7 mouse cellular contexts compared by ENCODE assay signal in genomic region chr1:195130479-195130878, GRCm38 (mm10). TPM values are rescaled to one million over a fixed set of nuclear protein-coding genes. Genes with fewer than 3 reads are reported as not detected.
DNase-seq lines count a peak whose midpoint lies in the region; ATAC-seq and TF ChIP-seq lines count a peak whose summit lies in the region.

No protein-coding gene starts in this region.

- H3K79me2 ChIP-seq in C2C12 (ENCODE audit: control insufficient read depth, insufficient read depth), result peaks cover 13% of the 10 kb centered on the region

- H3K9ac ChIP-seq in ES-Bruce4 (ENCODE audit: low read depth, poor library complexity, severe bottlenecking), result peak overlapping the region; percentile 83
- H3K9ac ChIP-seq in forebrain, embryonic 15.5 days (replicated peaks), result peak overlapping the region; percentile 69
- peak overlapping the region; percentile 92 for H3K9ac ChIP-seq in liver, embryonic 14.5 days (replicated peaks)

- peak; percentile 27; the same call in 1 of the 2 replicates for ATAC-seq in forebrain, embryonic 15.5 days (replicated peaks)
- peak; percentile 48 for ATAC-seq in liver, embryonic 14.5 days (ENCODE audit: insufficient read depth)

- peaks cover 2% of the 10 kb centered on the region for H3K79me3 ChIP-seq in C2C12 (ENCODE audit: low read depth)

- H3K4me2 ChIP-seq in forebrain, embryonic 15.5 days (replicated peaks), result peak overlapping the region; percentile 49
- peak overlapping the region; percentile 89 for H3K4me2 ChIP-seq in liver, embryonic 14.5 days (ENCODE audit: low read depth)

- H3ac ChIP-seq in C2C12 (ENCODE audit: control insufficient read depth, insufficient read length, low read depth), result peak overlapping the region; percentile 84

- DNase-seq in liver, embryonic 14.5 days (ENCODE audit: low read depth in 3 of 3, low spot score in 3 of 3), result peak in 1 of 3 experiments; percentile 24
- DNase-seq in layer of hippocampus, adult 11-12 months (ENCODE audit: low spot score), result no peak
- no peak for DNase-seq in layer of hippocampus, adult 8-10 months (ENCODE audit: low spot score in 2 of 2)
- DNase-seq in adrenal gland, adult 2 months, result no peak

- TF ChIP-seq POLR2A in ES-Bruce4 (IDR thresholded peaks at IDR 0.05; ENCODE audit: insufficient read depth, low read length), result no peak

- no peaks in the 10 kb centered on the region for H3K9me3 ChIP-seq in ES-Bruce4 (replicated peaks; ENCODE audit: control insufficient read depth, insufficient read depth, low read length, poor library complexity, severe bottlenecking)
- no peaks in the 10 kb centered on the region for H3K9me3 ChIP-seq in forebrain, embryonic 15.5 days
- no peaks in the 10 kb centered on the region for H3K9me3 ChIP-seq in liver, embryonic 14.5 days (ENCODE audit: control insufficient read depth, low read length)

- H3K36me3 ChIP-seq in C2C12 (ENCODE audit: control insufficient read depth, insufficient read depth) (peaks cover 39% of the 10 kb centered on the region), ES-Bruce4 (ENCODE audit: control insufficient read depth, insufficient read depth, low read length, poor library complexity, severe bottlenecking) (no peaks in the 10 kb centered on the region; the same call in 1 of the 2 replicates)
- H3K36me3 ChIP-seq in forebrain, embryonic 15.5 days, result peaks cover 8% of the 10 kb centered on the region; the same call in 1 of the 2 replicates
- peaks cover 22% of the 10 kb centered on the region for H3K36me3 ChIP-seq in liver, embryonic 14.5 days (replicated peaks; ENCODE audit: control insufficient read depth, insufficient read depth, low read depth)

- no peak for TF ChIP-seq EP300 in ES-Bruce4 (IDR thresholded peaks at IDR 0.05; ENCODE audit: insufficient read depth, low read depth, low read length)
- no peak for TF ChIP-seq EP300 in liver, embryonic 14.5 days (IDR thresholded peaks at IDR 0.05; ENCODE audit: low read depth)

- TF ChIP-seq CTCF in C2C12 (IDR thresholded peaks at IDR 0.05; ENCODE audit: control insufficient read depth, insufficient read depth, insufficient read length), result no peak
- no peak for TF ChIP-seq CTCF in ES-Bruce4 (IDR thresholded peaks at IDR 0.05; ENCODE audit: low read depth, low read length)
- no peak for TF ChIP-seq CTCF in liver, embryonic 14.5 days (IDR thresholded peaks at IDR 0.05; ENCODE audit: low read depth)

- H3K27me3 ChIP-seq in C2C12 (ENCODE audit: control insufficient read depth, insufficient read depth, insufficient read length) (no peaks in the 10 kb centered on the region), ES-Bruce4 (ENCODE audit: control insufficient read depth, insufficient read depth, low read length, poor library complexity, severe bottlenecking) (no peaks in the 10 kb centered on the region)
- H3K27me3 ChIP-seq in forebrain, embryonic 15.5 days, result no peaks in the 10 kb centered on the region
- no peaks in the 10 kb centered on the region for H3K27me3 ChIP-seq in liver, embryonic 14.5 days (ENCODE audit: control insufficient read depth, insufficient read depth, low read length)

- no peaks in the 10 kb centered on the region for H3K4me1 ChIP-seq in ES-Bruce4 (ENCODE audit: control insufficient read depth, insufficient read depth, low read length)
- H3K4me1 ChIP-seq in forebrain, embryonic 15.5 days, result peaks cover 17% of the 10 kb centered on the region
- H3K4me1 ChIP-seq in liver, embryonic 14.5 days (replicated peaks; ENCODE audit: control insufficient read depth in 2 of 2, insufficient read depth in 2 of 2, low read length in 1 of 2), result peaks cover 7 to 10% of the 10 kb centered on the region in 2 experiments

- peak overlapping the region; percentile 54 for H3K4me3 ChIP-seq in C2C12 (ENCODE audit: insufficient read depth, poor library complexity, severe bottlenecking)
- peak overlapping the region; percentile 78 for H3K4me3 ChIP-seq in ES-Bruce4 (ENCODE audit: low read depth, low read length)
- peak overlapping the region; percentile 59 for H3K4me3 ChIP-seq in forebrain, embryonic 15.5 days
- H3K4me3 ChIP-seq in liver, embryonic 14.5 days (ENCODE audit: insufficient read depth in 1 of 2, low read depth in 2 of 2, low read length in 2 of 2), result peak overlapping the region; percentile 88 to 96

- 13% methylated on average over 2 of the region's 2 CpGs for WGBS in forebrain, embryonic 15.5 days
- WGBS in liver, embryonic 14.5 days (ENCODE audit: insufficient replicate concordance), result 2% methylated on average over 2 of the region's 2 CpGs

- H3K27ac ChIP-seq in ES-Bruce4 (ENCODE audit: insufficient read depth, low read length), result no peak overlapping the region
- H3K27ac ChIP-seq in forebrain, embryonic 15.5 days (replicated peaks), result peak overlapping the region; percentile 90
- peak overlapping the region; percentile 89 for H3K27ac ChIP-seq in liver, embryonic 14.5 days

TF ChIP-seq in C2C12, 6 proteins besides CTCF, POLR2A, EP300 and RAD21:
- no peak for TF ChIP-seq MAX (IDR thresholded peaks at IDR 0.05)
- TF ChIP-seq USF1 (IDR thresholded peaks at IDR 0.05; ENCODE audit: low read depth), result no peak
- TF ChIP-seq CEBPB (IDR thresholded peaks at IDR 0.05; ENCODE audit: low read depth), result no peak
- TF ChIP-seq FOSL1 (IDR thresholded peaks at IDR 0.05; ENCODE audit: insufficient read depth, low read length, poor library complexity, severe bottlenecking), result no peak

RNA-seq across cellular contexts. Expression of gene Cr1l, which starts 0.9 kb away (rescaled TPM):
- polyA plus RNA-seq in C2C12 (2012; fragmentation: generic; extraction: Trizol) (31.3 TPM), ES-Bruce4 (2011; ENCODE audit: insufficient read depth, insufficient read length, low read depth, missing spikeins) (25.7 and 32.0 TPM in 2 replicates)
- 46.4 and 48.3 TPM in 2 replicates for polyA plus RNA-seq in forebrain, embryonic 15.5 days (2015; fragmentation: Nextera tagmentation; extraction: Ambion mirVana)
- 34.4 and 41.4 TPM in 2 replicates for polyA plus RNA-seq in liver, embryonic 14.5 days (2012; rRNA removed)
- polyA plus RNA-seq in liver, embryonic 14.5 days (2014; fragmentation: Nextera tagmentation; extraction: Ambion mirVana), result 64.2 and 73.4 TPM in 2 replicates
- total RNA-seq in layer of hippocampus, adult 8-10 months (2022), result 10 to 100 TPM; 35.1 to 49.4 (median 39.6) TPM
- 10 to 100 TPM; 83.0 to 86.5 TPM for total RNA-seq in adrenal gland, adult 2 months (2021)
- 29.4 and 50.1 TPM in 2 replicates for polyA plus RNA-seq in adrenal gland, adult 2 months (2012; rRNA removed)

RNA-seq across cellular contexts. Expression of gene Cd46, which starts 38.4 kb away (rescaled TPM):
- polyA plus RNA-seq in C2C12 (2012; fragmentation: generic; extraction: Trizol), result 0.06 TPM
- polyA plus RNA-seq in ES-Bruce4 (2011; ENCODE audit: insufficient read depth, insufficient read length, low read depth, missing spikeins), result 0.79 and 0.91 TPM in 2 replicates
- 1.2 and 1.3 TPM in 2 replicates for polyA plus RNA-seq in forebrain, embryonic 15.5 days (2015; fragmentation: Nextera tagmentation; extraction: Ambion mirVana)
- polyA plus RNA-seq in liver, embryonic 14.5 days (2012; rRNA removed), result 1.2 and 1.5 TPM in 2 replicates
- 0.71 and 0.93 TPM in 2 replicates for polyA plus RNA-seq in liver, embryonic 14.5 days (2014; fragmentation: Nextera tagmentation; extraction: Ambion mirVana)
- 1 to 10 TPM; 4.0 to 5.3 (median 4.6) TPM for total RNA-seq in layer of hippocampus, adult 8-10 months (2022)
- total RNA-seq in adrenal gland, adult 2 months (2021), result 1 to 10 TPM; 1.5 to 1.6 TPM
- polyA plus RNA-seq in adrenal gland, adult 2 months (2012; rRNA removed), result 0.19 TPM in 2 replicates

RNA-seq across cellular contexts. Expression of gene Cr2, which starts 46.0 kb away (rescaled TPM):
- polyA plus RNA-seq in C2C12 (2012; fragmentation: generic; extraction: Trizol) (0.02 TPM), ES-Bruce4 (2011; ENCODE audit: insufficient read depth, insufficient read length, low read depth, missing spikeins) (0.66 and 0.67 TPM in 2 replicates)
- 0.46 and 0.56 TPM in 2 replicates for polyA plus RNA-seq in forebrain, embryonic 15.5 days (2015; fragmentation: Nextera tagmentation; extraction: Ambion mirVana)
- polyA plus RNA-seq in liver, embryonic 14.5 days (2012; rRNA removed), result not detected in 2 replicates
- 0.05 and 0.19 TPM in 2 replicates for polyA plus RNA-seq in liver, embryonic 14.5 days (2014; fragmentation: Nextera tagmentation; extraction: Ambion mirVana)
- total RNA-seq in layer of hippocampus, adult 8-10 months (2022), result 1 to 10 TPM in 3 of 4 experiments, under 1 TPM in 1; 0.16 to 1.6 (median 1.1) TPM
- 1 to 10 TPM in 1 of 2 experiments, not detected in 1; 1.0 TPM for total RNA-seq in adrenal gland, adult 2 months (2021)
- not detected in 2 replicates for polyA plus RNA-seq in adrenal gland, adult 2 months (2012; rRNA removed)
